Mouse (Mus musculus) limb, embryonic 13.5 days (tissue): ENCODE results near the gene Madcam1. TPM values are rescaled to one million over a fixed set of nuclear protein-coding genes. Genes with fewer than 3 reads are reported as not detected.
A peak's percentile ranks its signal among the peaks of the same experiment; 100 is the strongest.

Experiments
- ATAC-seq: fragments of 200-750 bp; cut with Nextera tagmentation; 2 replicates; pipeline ENCODE4 v1.8.0; 2017; ENCODE audit warnings: low read depth, moderate number of reproducible peaks, moderate TSS enrichment; ENCODE audit not compliant: low FRiP score
- H3K27ac ChIP-seq: fragments of 300-500 bp; sonication (generic); 2 replicates; pipeline ENCODE4 v1.5.1; 2015; ENCODE audit warnings: inconsistent platforms, mild to moderate bottlenecking, moderate library complexity
- H3K27me3 ChIP-seq: fragments of 300-500 bp; sonication (generic); 2 replicates; pipeline ENCODE4 v1.6.1; 2015; ENCODE audit warnings: mild to moderate bottlenecking, inconsistent platforms
- H3K36me3 ChIP-seq: fragments of 300-500 bp; sonication (generic); 2 replicates; pipeline ENCODE4 v1.6.1; 2015; ENCODE audit warnings: inconsistent platforms, mild to moderate bottlenecking, moderate library complexity
- H3K4me1 ChIP-seq: fragments of 300-500 bp; sonication (generic); 2 replicates; pipeline ENCODE4 v1.6.1; 2015; ENCODE audit warnings: inconsistent platforms
- H3K4me2 ChIP-seq: fragments of 300-500 bp; sonication (generic); replicated peaks from 2 replicates; pipeline ENCODE4 v1.6.1; 2015; ENCODE audit warnings: inconsistent platforms, mild to moderate bottlenecking, moderate library complexity
- H3K4me3 ChIP-seq: fragments of 300-500 bp; sonication (generic); 2 replicates; pipeline ENCODE4 v1.5.1; 2015; ENCODE audit warnings: moderate library complexity, mild to moderate bottlenecking, inconsistent platforms
- H3K9ac ChIP-seq: fragments of 300-500 bp; sonication (generic); 2 replicates; pipeline ENCODE4 v1.6.1; 2015; ENCODE audit warnings: mild to moderate bottlenecking, inconsistent platforms
- H3K9me3 ChIP-seq: fragments of 300-500 bp; sonication (generic); 2 replicates; pipeline ENCODE4 v1.6.1; 2016; ENCODE audit warnings: inconsistent platforms
- WGBS: fragments of 180-500 bp; shearing (Covaris S2); methylation state at CpG from one replicate; pipeline ENCODE4 v1.1.7; 2015; 5-methylcytosine and 5-hydroxymethylcytosine counted together
- polyA plus RNA-seq: library from polyadenylated mRNA; unstranded; fragments of >200 nt; fragmentation: Nextera tagmentation; extraction: Ambion mirVana; gene quantifications from 2 replicates; pipeline ENCODE4 v1.2.1, GENCODE M21; 2015

The Madcam1 gene
- polyA plus RNA-seq, 1 experiment from 2014 or later = 8.2 TPM

DNA sequence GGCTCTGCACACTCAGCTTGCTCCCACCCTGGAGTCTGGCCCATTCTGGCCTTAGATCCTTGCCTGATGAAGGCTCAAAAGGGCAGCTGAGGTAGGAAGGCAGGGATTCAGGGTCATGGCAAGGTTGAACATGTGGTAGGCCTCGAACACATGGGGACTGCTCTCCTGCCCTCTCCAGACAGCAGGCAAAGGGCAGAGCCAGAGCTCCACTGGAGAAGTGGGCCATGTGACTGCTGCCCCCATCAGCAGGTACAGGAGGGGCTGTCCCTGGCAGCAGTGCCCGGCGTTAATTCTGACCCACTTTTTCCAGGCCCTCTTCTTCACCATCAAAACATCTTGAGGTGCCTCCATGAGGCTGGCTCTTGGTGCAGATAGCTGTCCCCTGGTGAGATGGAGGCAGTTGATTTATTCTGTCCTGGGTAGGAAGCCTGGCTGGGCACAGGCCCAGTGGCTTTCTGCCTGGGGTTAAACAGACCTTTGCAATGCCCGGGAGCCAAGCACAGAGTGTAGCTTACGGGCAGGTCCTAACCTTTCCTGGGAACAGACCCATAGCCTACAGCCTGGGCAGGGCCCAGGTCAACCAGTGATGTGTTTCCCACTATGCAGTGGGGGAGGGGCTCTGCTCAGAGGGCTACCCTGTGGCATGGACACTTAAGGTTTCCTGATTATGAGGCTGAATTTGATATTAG, 42.2 kb downstream of the Madcam1 start:
- no peaks in the 10 kb centered on the region for H3K27me3 ChIP-seq
- peak overlapping the region; percentile 78 for H3K4me3 ChIP-seq
- H3K4me1 ChIP-seq = peaks cover 34% of the 10 kb centered on the region
- peak overlapping the region; percentile 6; the same call in 1 of the 2 replicates for H3K27ac ChIP-seq
- ATAC-seq = no peak
- H3K36me3 ChIP-seq = peaks cover 53% of the 10 kb centered on the region
- 83% methylated on average over 5 of the region's 5 CpGs for WGBS
- H3K4me2 ChIP-seq = peak overlapping the region; percentile 98
- H3K9me3 ChIP-seq = no peaks in the 10 kb centered on the region
- peak overlapping the region; percentile 90 for H3K9ac ChIP-seq

DNA sequence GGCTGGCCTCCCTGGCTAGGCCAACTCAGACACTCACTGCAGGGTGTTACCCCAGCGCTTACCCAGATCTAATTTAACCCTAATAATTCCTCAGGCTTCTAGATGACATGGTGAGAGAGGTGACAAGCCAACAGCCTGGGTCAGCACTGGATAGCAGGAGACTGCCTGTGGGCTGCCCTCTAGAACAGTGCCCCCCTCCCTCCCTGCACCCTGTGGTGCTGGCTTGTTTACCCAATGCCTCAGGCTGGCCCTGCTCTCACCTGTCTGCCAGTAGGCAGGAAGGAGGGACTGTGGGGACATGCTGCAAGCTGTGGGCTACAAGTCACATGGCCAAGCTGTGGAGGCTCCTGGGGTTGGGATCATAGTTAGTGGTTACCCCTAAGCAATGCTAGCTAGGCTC, 42.8 kb downstream of the Madcam1 start:
- Histone ChIP-seq H3K4me3 (0 out of 2 replicates have a peak overlapping the region, but pooled peaks have one; percentile 78), H3K4me1 (peaks cover 31% of the 10 kb centered on the region), H3K9me3 (no peaks in the 10 kb centered on the region), H3K9ac (peak overlapping the region; percentile 90; the same call in 1 of the 2 replicates), H3K36me3 (peaks cover 59% of the 10 kb centered on the region), H3K27me3 (no peaks in the 10 kb centered on the region), H3K4me2 (peak overlapping the region; percentile 98), H3K27ac (0 out of 2 replicates have a peak overlapping the region, but pooled peaks have one; percentile 6)
- 82% methylated on average over 1 of the region's 1 CpGs for WGBS
- no peak for ATAC-seq

DNA sequence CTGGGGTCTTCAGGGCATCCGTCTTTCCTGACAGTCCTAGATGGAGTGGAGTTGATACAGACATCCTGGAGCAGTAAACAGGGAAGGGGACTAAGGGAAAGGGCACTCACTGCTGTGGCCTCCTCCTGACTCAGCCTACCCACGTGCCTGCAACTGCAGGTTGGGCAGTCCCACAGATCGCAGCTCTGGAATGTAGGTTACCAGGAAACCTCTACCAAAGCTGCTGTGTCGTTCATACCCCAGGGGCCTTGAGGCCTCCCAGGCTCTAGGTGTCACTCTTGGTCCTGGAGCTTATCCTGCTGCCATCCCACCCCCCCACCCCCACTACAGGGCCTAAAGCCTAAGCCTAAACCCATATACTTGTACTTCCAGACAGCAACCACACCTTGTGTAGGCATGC, 43.4 kb downstream of the Madcam1 start:
- ATAC-seq = no peak
- Histone ChIP-seq H3K27me3 (0 out of 2 replicates have a peak, but pooled peaks cover 2% of the 10 kb centered on the region), H3K9me3 (no peaks in the 10 kb centered on the region), H3K9ac (no peak overlapping the region; the same call in 1 of the 2 replicates), H3K27ac (no peak overlapping the region), H3K36me3 (peaks cover 60% of the 10 kb centered on the region), H3K4me3 (no peak overlapping the region), H3K4me2 (peak overlapping the region; percentile 9; the same call in 1 of the 2 replicates), H3K4me1 (peaks cover 31% of the 10 kb centered on the region)
- 65% methylated on average over 4 of the region's 4 CpGs for WGBS

DNA sequence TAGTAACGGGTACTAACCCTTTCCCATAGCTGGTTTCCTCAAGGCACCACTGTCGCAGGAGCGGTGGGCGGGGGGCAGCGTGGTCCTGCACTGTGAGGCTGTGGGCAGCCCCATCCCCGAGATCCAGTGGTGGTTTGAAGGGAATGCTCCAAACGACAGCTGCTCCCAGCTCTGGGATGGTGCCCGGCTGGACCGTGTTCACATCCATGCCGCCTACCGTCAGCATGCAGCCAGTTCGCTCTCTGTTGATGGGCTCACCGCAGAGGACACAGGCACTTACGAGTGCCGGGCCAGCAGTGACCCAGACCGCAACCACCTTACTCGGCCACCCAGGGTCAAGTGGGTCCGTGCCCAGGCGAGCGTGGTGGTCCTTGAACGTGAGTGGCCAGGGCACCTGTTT, 44.3 kb downstream of the Madcam1 start:
- Histone ChIP-seq H3K4me2 (0 out of 2 replicates have a peak overlapping the region, but pooled peaks have one; percentile 5), H3K4me1 (peaks cover 31% of the 10 kb centered on the region), H3K27me3 (peaks cover 11% of the 10 kb centered on the region), H3K9ac (no peak overlapping the region), H3K36me3 (peaks cover 60% of the 10 kb centered on the region), H3K9me3 (no peaks in the 10 kb centered on the region), H3K4me3 (no peak overlapping the region), H3K27ac (peak overlapping the region; percentile 34; the same call in 1 of the 2 replicates)
- WGBS = 93% methylated on average over 21 of the region's 21 CpGs
- ATAC-seq = no peak

DNA sequence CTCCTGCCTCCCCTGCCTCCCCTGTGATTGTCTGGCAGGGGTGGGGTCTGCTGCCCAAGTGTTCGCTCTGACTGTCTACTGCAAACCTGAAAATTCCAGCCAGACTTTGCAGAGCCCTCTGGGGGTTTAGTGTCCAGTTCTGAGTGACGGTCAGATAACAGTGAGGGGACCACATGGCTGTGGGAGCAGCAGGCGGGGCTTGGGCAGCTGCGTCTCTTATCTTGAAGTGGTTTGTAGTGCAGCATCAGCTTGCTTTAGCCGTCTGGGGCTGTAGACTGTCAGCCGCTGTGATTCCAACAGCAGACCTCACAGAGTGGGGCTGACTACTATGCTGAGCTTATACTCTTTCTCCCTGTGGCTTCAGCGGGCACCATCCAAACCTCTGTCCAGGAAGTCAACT, 44.9 kb downstream of the Madcam1 start:
- H3K36me3 ChIP-seq = peaks cover 60% of the 10 kb centered on the region
- H3K9ac ChIP-seq = no peak overlapping the region
- peaks cover 31% of the 10 kb centered on the region for H3K4me1 ChIP-seq
- H3K4me2 ChIP-seq = no peak overlapping the region
- H3K9me3 ChIP-seq = no peaks in the 10 kb centered on the region
- H3K27me3 ChIP-seq = peaks cover 17% of the 10 kb centered on the region
- WGBS = 82% methylated on average over 7 of the region's 7 CpGs
- no peak for ATAC-seq
- no peak overlapping the region for H3K27ac ChIP-seq
- no peak overlapping the region for H3K4me3 ChIP-seq

DNA sequence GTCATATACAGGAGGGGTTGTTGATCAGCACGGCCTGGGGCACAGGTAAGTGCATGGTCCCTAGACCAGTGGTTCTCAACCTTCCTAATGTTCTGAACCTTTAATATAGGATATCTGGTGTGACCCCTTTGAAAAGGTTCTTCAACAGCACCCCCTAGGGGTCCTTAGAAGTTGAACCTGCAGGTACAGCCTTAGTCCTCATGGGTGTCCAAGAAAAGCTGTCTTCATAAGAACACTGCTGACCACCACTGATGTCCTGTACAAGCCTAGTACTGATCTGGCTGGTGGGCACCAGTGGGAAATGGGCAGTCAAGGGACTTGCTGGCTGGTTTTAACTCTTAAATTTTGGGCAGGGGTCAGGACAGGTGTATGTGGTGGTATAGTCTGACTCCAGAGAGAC, 47.7 kb downstream of the Madcam1 start:
- peak; percentile 16; the same call in 1 of the 2 replicates for ATAC-seq
- Histone ChIP-seq H3K36me3 (peaks cover 48% of the 10 kb centered on the region), H3K9ac (no peak overlapping the region)

DNA sequence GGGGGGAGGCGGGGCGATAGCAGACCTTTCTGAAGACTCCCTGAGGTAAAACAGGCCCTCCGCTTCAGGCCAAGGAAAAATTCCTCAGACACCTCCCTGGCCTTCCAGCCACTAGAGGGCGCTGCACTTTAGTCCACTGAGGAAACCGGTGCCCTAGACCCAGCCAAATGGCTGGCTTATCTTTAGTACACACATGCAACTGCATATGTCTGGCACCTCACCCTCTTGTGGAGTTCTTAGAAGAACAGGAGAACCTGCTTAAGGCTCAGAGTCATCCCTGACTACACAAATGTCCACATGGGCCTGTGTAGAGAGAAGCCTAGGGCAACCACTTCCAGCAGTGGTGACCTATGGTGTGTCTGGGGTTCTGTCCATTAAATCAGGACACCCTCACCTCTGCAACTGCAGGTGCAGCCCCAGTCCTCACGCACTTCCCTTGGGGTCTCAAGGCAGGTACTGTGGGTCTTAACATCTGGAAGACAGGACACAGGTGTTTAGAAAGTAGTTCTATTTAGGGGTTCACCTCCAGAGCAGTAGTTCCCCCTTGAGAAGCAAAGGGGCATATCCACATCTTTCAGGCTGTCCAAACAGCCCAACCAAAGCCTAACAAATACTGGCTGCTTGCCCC, 48.3 kb downstream of the Madcam1 start:
- H3K36me3 ChIP-seq = peaks cover 43% of the 10 kb centered on the region
- H3K4me3 ChIP-seq = no peak overlapping the region
- H3K27ac ChIP-seq = no peak overlapping the region
- H3K4me2 ChIP-seq = no peak overlapping the region
- H3K4me1 ChIP-seq = peaks cover 19% of the 10 kb centered on the region
- ATAC-seq = no peak; the same call in 1 of the 2 replicates
- WGBS = 22% methylated on average over 4 of the region's 6 CpGs
- peaks cover 50% of the 10 kb centered on the region for H3K27me3 ChIP-seq
- H3K9me3 ChIP-seq = no peaks in the 10 kb centered on the region
- no peak overlapping the region for H3K9ac ChIP-seq

More for the DNA sequence above, 47.7 kb downstream of the Madcam1 start:
- whole genome bisulfite sequencing = 100% methylated on average over 1 of the region's 1 CpGs
- peaks cover 44% of the 10 kb centered on the region for H3K27me3 ChIP-seq
- H3K4me3 ChIP-seq = no peak overlapping the region
- H3K27ac ChIP-seq = no peak overlapping the region
- H3K4me2 ChIP-seq = no peak overlapping the region
- H3K9me3 ChIP-seq = no peaks in the 10 kb centered on the region
- peaks cover 19% of the 10 kb centered on the region for H3K4me1 ChIP-seq

DNA sequence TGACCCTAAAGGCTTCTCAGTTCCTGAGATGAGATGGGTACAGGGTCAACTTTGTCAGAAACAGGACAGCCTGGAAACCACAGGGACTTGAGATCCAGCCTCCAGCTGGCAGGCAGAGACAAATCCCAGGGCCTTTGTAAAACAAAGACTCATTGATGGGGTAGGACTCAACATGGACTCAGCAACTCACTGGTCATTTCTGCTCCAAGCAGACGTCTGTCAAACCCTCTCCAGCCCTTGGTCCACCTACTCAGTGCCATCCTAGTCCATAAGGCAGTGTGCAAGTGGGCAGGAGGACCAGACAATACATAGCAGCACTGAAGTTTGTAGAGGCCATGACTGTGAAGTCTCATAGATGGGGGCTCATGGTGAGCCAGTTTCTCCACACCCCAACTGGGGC, 48.8 kb downstream of the Madcam1 start:
- Histone ChIP-seq H3K4me3 (no peak overlapping the region), H3K27me3 (peaks cover 55% of the 10 kb centered on the region), H3K9me3 (no peaks in the 10 kb centered on the region), H3K4me1 (peaks cover 19% of the 10 kb centered on the region), H3K27ac (no peak overlapping the region), H3K9ac (no peak overlapping the region), H3K36me3 (peaks cover 38% of the 10 kb centered on the region), H3K4me2 (no peak overlapping the region)
- ATAC-seq = no peak
- WGBS = 30% methylated on average over 1 of the region's 1 CpGs

DNA sequence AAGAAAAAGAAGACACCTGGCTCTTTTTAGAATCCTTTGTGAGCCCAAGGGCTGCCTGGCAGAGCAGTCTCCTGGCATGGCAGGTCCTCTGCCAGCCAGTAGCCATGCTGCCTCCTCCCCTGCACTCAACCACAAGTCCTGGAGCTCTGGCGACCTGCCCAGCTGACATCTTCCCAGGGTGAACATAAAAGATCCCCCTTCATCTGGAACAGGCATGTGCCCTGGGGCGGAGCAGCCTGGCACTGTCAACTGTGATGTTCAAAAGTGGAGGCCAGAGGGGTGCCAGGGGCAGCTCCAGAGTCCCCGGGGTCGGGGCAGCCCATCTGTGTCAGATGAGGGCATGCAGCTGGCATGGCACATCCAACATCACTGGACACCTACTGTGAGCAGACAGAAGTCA, 50.6 kb downstream of the Madcam1 start:
- Histone ChIP-seq H3K4me3 (no peak overlapping the region), H3K4me2 (no peak overlapping the region), H3K4me1 (peaks cover 19% of the 10 kb centered on the region), H3K27ac (no peak overlapping the region), H3K9me3 (no peaks in the 10 kb centered on the region), H3K9ac (no peak overlapping the region), H3K27me3 (peaks cover 74% of the 10 kb centered on the region), H3K36me3 (peaks cover 22% of the 10 kb centered on the region)
- no peak for ATAC-seq
- WGBS = 76% methylated on average over 4 of the region's 4 CpGs

DNA sequence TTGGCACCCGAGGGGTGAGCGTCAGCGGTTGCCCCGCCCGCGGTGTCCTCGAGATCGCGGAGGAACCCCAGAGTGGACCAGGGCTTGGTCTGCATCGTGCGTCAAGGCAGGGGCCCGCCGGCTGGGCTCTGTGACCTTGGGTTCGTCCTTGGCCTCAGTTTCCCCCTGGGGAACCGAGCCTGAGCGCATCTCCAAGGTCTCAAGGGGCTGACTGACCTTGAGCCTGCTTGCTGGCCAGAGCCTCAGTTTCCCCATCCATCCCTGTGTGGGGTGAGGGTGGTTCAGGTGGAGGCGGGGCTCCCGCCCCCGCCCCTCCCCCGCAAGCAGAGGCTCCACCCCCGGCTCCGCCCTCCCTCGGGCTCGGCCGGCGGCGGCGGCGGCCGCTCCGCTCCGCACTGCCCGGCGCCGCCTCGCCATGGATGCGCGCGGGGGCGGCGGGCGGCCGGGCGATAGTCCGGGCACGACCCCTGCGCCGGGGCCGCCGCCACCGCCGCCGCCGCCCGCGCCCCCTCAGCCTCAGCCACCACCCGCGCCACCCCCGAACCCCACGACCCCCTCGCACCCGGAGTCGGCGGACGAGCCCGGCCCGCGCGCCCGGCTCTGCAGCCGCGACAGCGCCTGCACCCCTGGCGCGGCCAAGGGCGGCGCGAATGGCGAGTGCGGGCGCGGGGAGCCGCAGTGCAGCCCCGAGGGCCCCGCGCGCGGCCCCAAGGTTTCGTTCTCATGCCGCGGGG, 52.1 kb downstream of the Madcam1 start, which contains the start of gene Hcn2:
TSS of gene Hcn2 (plus strand) at position 381 of the 734 bp plus-strand sequence.
- Histone ChIP-seq H3K9ac (peak within 1 kb of the TSS; percentile 43), H3K9me3 (no peaks in the 10 kb centered on the region), H3K4me2 (peak within 1 kb of the TSS; percentile 95), H3K27me3 (peaks cover 80% of the 10 kb centered on the region), H3K27ac (no peak within 1 kb of the TSS), H3K4me3 (peak within 1 kb of the TSS; percentile 60), H3K36me3 (peaks cover 8% of the 10 kb centered on the region), H3K4me1 (peaks cover 19% of the 10 kb centered on the region)
- ATAC-seq = no peak
- 4% methylated on average over 37 of the region's 91 CpGs for WGBS

DNA sequence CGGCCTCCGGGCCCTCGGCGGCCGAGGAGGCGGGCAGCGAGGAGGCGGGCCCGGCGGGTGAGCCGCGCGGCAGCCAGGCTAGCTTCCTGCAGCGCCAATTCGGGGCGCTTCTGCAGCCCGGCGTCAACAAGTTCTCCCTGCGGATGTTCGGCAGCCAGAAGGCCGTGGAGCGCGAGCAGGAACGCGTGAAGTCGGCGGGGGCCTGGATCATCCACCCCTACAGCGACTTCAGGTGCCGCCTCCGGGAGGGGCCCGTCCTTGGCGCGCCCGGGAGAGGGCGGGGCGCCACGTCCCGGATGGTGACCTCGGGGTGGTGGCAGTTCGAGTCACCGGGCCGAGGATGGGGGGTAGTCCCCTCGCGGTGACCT, 52.6 kb downstream of the Madcam1 start:
- peak overlapping the region; percentile 95 for H3K4me2 ChIP-seq
- peak overlapping the region; percentile 60 for H3K4me3 ChIP-seq
- H3K27me3 ChIP-seq = peaks cover 80% of the 10 kb centered on the region
- under 1% methylated on average over 37 of the region's 44 CpGs for WGBS
- H3K36me3 ChIP-seq = peaks cover 2% of the 10 kb centered on the region
- ATAC-seq = no peak; the same call in 1 of the 2 replicates
- no peak overlapping the region for H3K27ac ChIP-seq
- no peaks in the 10 kb centered on the region for H3K9me3 ChIP-seq
- H3K4me1 ChIP-seq = peaks cover 19% of the 10 kb centered on the region
- peak overlapping the region; percentile 43 for H3K9ac ChIP-seq
